Mouse (Mus musculus) frontal cortex, adult (tissue): ENCODE measurements around the gene Zc3hc1.

ENCODE experiments used
- ATAC-seq: cut with Nextera tagmentation; 2 replicates; pipeline ENCODE4 v1.9.2; 2017; ENCODE audit warnings: mild to moderate bottlenecking, moderate library complexity, mixed read lengths; ENCODE audit not compliant: low TSS enrichment

Zc3hc1 gene

GRCm38 (mm10) chr6:30321002-30321401 lies 69.8 kb downstream of the Zc3hc1 start:
- ATAC-seq = no peak

DNA sequence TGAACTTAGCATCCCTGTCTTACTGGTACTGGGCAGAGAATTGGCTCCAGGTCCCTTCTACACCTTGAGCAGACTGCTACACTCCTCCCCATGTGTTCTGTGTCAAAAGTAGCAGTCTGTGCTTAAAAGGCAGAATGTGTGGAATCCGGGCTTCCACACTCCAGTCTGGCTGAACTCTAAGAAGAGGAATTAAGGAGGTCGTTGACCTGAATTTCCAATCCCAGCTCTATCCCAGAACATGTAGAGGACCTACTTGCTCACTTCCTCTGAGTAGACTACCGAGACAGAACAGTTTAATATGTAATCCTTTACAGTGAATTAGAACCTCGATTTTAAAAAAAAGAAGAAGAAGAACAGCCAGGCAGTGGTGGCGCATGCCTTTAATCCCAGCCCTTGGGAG lies 71.6 kb downstream of the Zc3hc1 start:
- no peak for ATAC-seq
